Mouse (Mus musculus) testis, adult 2 months (tissue): ENCODE results near the gene Adh4.

Source experiments
- CTCF ChIP-seq: fragments of 200-500 bp; IDR thresholded peaks from 2 replicates; pipeline ENCODE4 v1.5.1; 2012; ENCODE audit warnings: low read depth, mild to moderate bottlenecking, inconsistent platforms, low read length, moderate library complexity; ENCODE audit not compliant: control insufficient read depth, insufficient read depth, insufficient replicate concordance
- POLR2A ChIP-seq: fragments of 200-500 bp; IDR thresholded peaks from 2 replicates; pipeline ENCODE4 v1.6.1; 2012; ENCODE audit warnings: low read depth, mild to moderate bottlenecking, inconsistent platforms, low read length, moderate library complexity; ENCODE audit not compliant: control insufficient read depth

DNA sequence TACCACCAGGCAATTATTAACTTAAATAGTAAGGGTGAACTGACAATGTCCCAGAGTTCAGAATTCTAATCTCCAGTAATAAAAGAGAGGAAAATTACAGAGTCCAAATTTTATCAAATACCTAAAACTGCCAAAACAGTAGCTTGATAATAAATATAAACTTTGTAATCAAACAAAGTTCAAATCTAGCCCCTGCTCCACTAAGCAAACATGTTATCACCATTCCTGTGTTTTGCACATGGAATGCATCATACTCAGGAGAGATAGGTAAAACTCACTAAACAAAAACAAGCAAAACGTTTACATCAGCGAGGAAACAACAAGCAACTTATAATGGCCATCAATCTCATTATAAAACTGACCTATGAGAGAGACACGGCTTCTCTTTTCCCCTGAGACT, 5.1 kb upstream of the Adh4 start:
- TF ChIP-seq CTCF = no peak
- no peak for TF ChIP-seq POLR2A
